Mouse (Mus musculus) Patski (cell line): ENCODE results near the gene Flg. TPM values are rescaled to one million over a fixed set of nuclear protein-coding genes. Genes with fewer than 3 reads are reported as not detected.

Source experiments
- ATAC-seq: fragments of 100-300 bp; one replicate; pipeline ENCODE4 v1.8.0; 2021
- CTCF ChIA-PET: fragments of 350-600 bp; sonication (Branson Sonifier 250); formaldehyde crosslinking; loops from one replicate; lab custom pipeline; 2022; ENCODE audit warnings: inconsistent platforms; lab: Charles Lee
- POLR2A ChIA-PET: fragments of 350-600 bp; sonication (Branson Sonifier 250); formaldehyde crosslinking; loops from one replicate; lab custom pipeline; 2022; ENCODE audit warnings: antibody characterized with exemption, inconsistent platforms; lab: Charles Lee
- DNase-seq: peaks from one replicate; pipeline ENCODE4 v3.0.0-alpha.2; 2011; ENCODE audit warnings: low read depth, low spot score
- H3K27me3 ChIP-seq: fragments of 371-371 bp; one replicate; pipeline ENCODE4 v1.5.1; 2021
- CTCF ChIP-seq: fragments of 100-300 bp; IDR thresholded peaks from one replicate; pipeline ENCODE4 v1.5.1; 2021
- in situ Hi-C: fragments of 300-500 bp; cut with MboI; formaldehyde crosslinking; loops from 3 replicates; pipeline ENCODE4 v1.11.1; 2018; ENCODE audit warnings: low pct_unique_long_range_greater_than_20kb, mixed read lengths
- polyA plus RNA-seq: library from polyadenylated mRNA; unstranded; gene quantifications from one replicate; pipeline ENCODE4 v1.2.3, GENCODE M21; 2021

Gene Flg
- polyA plus RNA-seq = not detected

GRCm38 (mm10) chr3:93273223-93273622, at the start of gene Flg:
Gene Flg (plus strand): TSS chr3:93273523.
- DNase-seq (no peak), ATAC-seq (no peak)
- ChIA-PET POLR2A (interaction anchor here (0.6 kb wide), 1 partner anchor 771 kb away, joined by 4 read pairs; no protein-coding TSS in a partner anchor), CTCF (no interaction called here)
- in situ Hi-C loops = no loop called here
- peaks cover 41% of the 10 kb centered on the region for H3K27me3 ChIP-seq
- TF ChIP-seq CTCF = no peak

- no peak for ATAC-seq
- POLR2A ChIA-PET = interaction anchor here (0.7 kb wide), 1 partner anchor 155 kb away, joined by 5 read pairs; no protein-coding TSS in a partner anchor
- no peak for TF ChIP-seq CTCF
- in situ Hi-C loops = no loop called here
- CTCF ChIA-PET = interaction anchor here (2.1 kb wide), 1 partner anchor 43 kb away, joined by 5 read pairs; no protein-coding TSS in a partner anchor
- no peak for DNase-seq
- H3K27me3 ChIP-seq = peaks cover under 1% of the 10 kb centered on the region
Measured at GRCm38 (mm10) chr3:93297542-93297941, 24.2 kb downstream of the Flg start.

GRCm38 (mm10) chr3:93299832-93300231, 26.5 kb downstream of the Flg start:
- POLR2A ChIA-PET = no interaction called here
- CTCF ChIA-PET = interaction anchor here (1.5 kb wide), 1 partner anchor 11 kb away, joined by 4 read pairs; no protein-coding TSS in a partner anchor
- TF ChIP-seq CTCF = no peak
- H3K27me3 ChIP-seq = peaks cover 13% of the 10 kb centered on the region
- no peak for ATAC-seq
- no peak for DNase-seq
- in situ Hi-C loops = loop anchor here (25.0 kb wide), 2 partner anchors 163 to 512 kb away; partner anchors contain the start of gene Crnn

GRCm38 (mm10) chr3:93301896-93302295, 28.6 kb downstream of the Flg start:
- DNase-seq (no peak), ATAC-seq (no peak)
- H3K27me3 ChIP-seq = peaks cover 13% of the 10 kb centered on the region
- in situ Hi-C loops = loop anchor here (25.0 kb wide), 2 partner anchors 165 to 510 kb away; partner anchors contain the start of gene Crnn
- ChIA-PET CTCF (no interaction called here), POLR2A (no interaction called here)
- no peak for TF ChIP-seq CTCF

- ATAC-seq (no peak), DNase-seq (no peak)
- peak; percentile 76 for TF ChIP-seq CTCF
- CTCF ChIA-PET = interaction anchor here (0.9 to 1.0 kb wide), 2 partner anchors 10 to 177 kb away, joined by 3 to 4 read pairs; no protein-coding TSS in a partner anchor
- in situ Hi-C loops = loop anchor here (25.0 kb wide), 2 partner anchors 169 to 506 kb away; partner anchors contain the start of gene Crnn
- POLR2A ChIA-PET = no interaction called here
- peaks cover 41% of the 10 kb centered on the region for H3K27me3 ChIP-seq
Measured at GRCm38 (mm10) chr3:93306142-93306541, 32.8 kb downstream of the Flg start.

- ChIA-PET CTCF (interaction anchor here (1.2 to 1.9 kb wide), 4 partner anchors 50 to 183 kb away, joined by 3 to 7 read pairs (median 4); no protein-coding TSS in a partner anchor), POLR2A (no interaction called here)
- in situ Hi-C loops = loop anchor here (25.0 kb wide), 2 partner anchors 174 to 501 kb away; partner anchors contain the start of gene Crnn
- no peak for TF ChIP-seq CTCF
- H3K27me3 ChIP-seq = peaks cover 55% of the 10 kb centered on the region
- DNase-seq (no peak), ATAC-seq (no peak)
Measured at GRCm38 (mm10) chr3:93311371-93311770, 38.0 kb downstream of the Flg start.

GRCm38 (mm10) chr3:93314388-93314787, 41.1 kb downstream of the Flg start:
- in situ Hi-C loops = loop anchor here (25.0 kb wide), 2 partner anchors 177 to 498 kb away; partner anchors contain the start of gene Crnn
- peak; percentile 55 for TF ChIP-seq CTCF
- no peak for DNase-seq
- no peak for ATAC-seq
- ChIA-PET CTCF (interaction anchor here (2.5 kb wide), 1 partner anchor 47 kb away, joined by 17 read pairs; no protein-coding TSS in a partner anchor), POLR2A (no interaction called here)
- peaks cover 55% of the 10 kb centered on the region for H3K27me3 ChIP-seq

- DNase-seq (no peak), ATAC-seq (no peak)
- TF ChIP-seq CTCF = no peak
- POLR2A ChIA-PET = no interaction called here
- in situ Hi-C loops = loop anchor here (5.0 to 25.0 kb wide), 3 partner anchors 88 to 493 kb away; partner anchors contain the start of gene Crnn
- peaks cover 50% of the 10 kb centered on the region for H3K27me3 ChIP-seq
- CTCF ChIA-PET = interaction anchor here (1.8 kb wide), 1 partner anchor 9 kb away, joined by 5 read pairs; no protein-coding TSS in a partner anchor
Measured at GRCm38 (mm10) chr3:93319449-93319848, 46.1 kb downstream of the Flg start, which contains the start of gene Hrnr. Gene Hrnr (plus strand): TSS chr3:93319749.

- POLR2A ChIA-PET = no interaction called here
- ATAC-seq (no peak), DNase-seq (no peak)
- peaks cover 38% of the 10 kb centered on the region for H3K27me3 ChIP-seq
- TF ChIP-seq CTCF = no peak
- CTCF ChIA-PET = no interaction called here
- in situ Hi-C loops = no loop called here
Measured at GRCm38 (mm10) chr3:93337749-93338148, 64.4 kb downstream of the Flg start.

- DNase-seq = no peak
- no peak for TF ChIP-seq CTCF
- ATAC-seq = no peak
- POLR2A ChIA-PET = no interaction called here
- H3K27me3 ChIP-seq = peaks cover 38% of the 10 kb centered on the region
- CTCF ChIA-PET = interaction anchor here (1.3 kb wide), 1 partner anchor 10 kb away, joined by 3 read pairs; no protein-coding TSS in a partner anchor
- in situ Hi-C loops = no loop called here
Measured at GRCm38 (mm10) chr3:93340021-93340420, 66.7 kb downstream of the Flg start.

Other genes with a start within 250 kb of the Flg start
- not detected for gene Gm4858, start 204.7 kb upstream of the Flg start, polyA plus RNA-seq
- gene Crnn, start 128.7 kb upstream of the Flg start, polyA plus RNA-seq = not detected
- gene Flg2, start 76.2 kb upstream of the Flg start, polyA plus RNA-seq = 0.01 TPM
- gene Hrnr, start 46.2 kb downstream of the Flg start, polyA plus RNA-seq = not detected
- not detected for gene Rptn, start 120.2 kb downstream of the Flg start, polyA plus RNA-seq
- gene Tchh, start 168.8 kb downstream of the Flg start, polyA plus RNA-seq = 3.6 TPM
- 0.03 TPM for gene Tchhl1, start 195.2 kb downstream of the Flg start, polyA plus RNA-seq
- 3,178 TPM for gene S100a11, start 247.0 kb downstream of the Flg start, polyA plus RNA-seq